Mouse (Mus musculus) CH12.LX (cell line): ENCODE measurements around the gene Hoxa9. TPM values are rescaled to one million over a fixed set of nuclear protein-coding genes. Genes with fewer than 3 reads are reported as not detected.

ENCODE experiments used
- DNase-seq: peaks from one replicate; pipeline ENCODE4 v3.0.0-alpha.2; 2013; ENCODE audit errors: extremely low read depth
- H3K27ac ChIP-seq: 2 replicates; pipeline ENCODE4 v1.5.1; 2012; ENCODE audit warnings: low read depth, mild to moderate bottlenecking, control low read depth, moderate library complexity; ENCODE audit not compliant: insufficient read depth
- H3K27me3 ChIP-seq: replicated peaks from 2 replicates; pipeline ENCODE3; 2012; ENCODE audit warnings: inconsistent platforms
- H3K36me3 ChIP-seq, 2 experiments: replicated peaks in 1 of 2; 2 replicates each; pipeline versions ENCODE3 to v1.6.1; 2012; ENCODE audit warnings: inconsistent platforms in 1 of 2, low read length in 1 of 2, mild to moderate bottlenecking in 1 of 2, mixed read lengths in 1 of 2, moderate library complexity in 1 of 2; ENCODE audit not compliant: control insufficient read depth in 1 of 2, insufficient read depth in 1 of 2
- H3K4me1 ChIP-seq, 2 experiments: 2 replicates each; pipeline ENCODE4 v1.6.1; 2012; ENCODE audit warnings: inconsistent platforms in 1 of 2, moderate library complexity in 1 of 2; ENCODE audit not compliant: insufficient read depth in 2 of 2, control insufficient read depth in 1 of 2
- H3K4me2 ChIP-seq: 2 replicates; pipeline ENCODE4 v1.6.1; 2012; ENCODE audit warnings: low read depth, mild to moderate bottlenecking, control low read depth; ENCODE audit not compliant: poor library complexity, insufficient read depth, severe bottlenecking
- H3K4me3 ChIP-seq, 3 experiments: fragments of 150-350 bp in 1 of 3; sonication (generic) in 1 of 3; replicated peaks in 1 of 3; 2 replicates each; pipeline versions ENCODE3 to v1.5.1; 2011 to 2012; ENCODE audit warnings: low read depth in 2 of 3, low read length in 2 of 3, mild to moderate bottlenecking in 2 of 3, moderate library complexity in 2 of 3, control low read depth in 1 of 3, improper control_type of control experiment in 1 of 3, inconsistent platforms in 1 of 3, mixed read lengths in 1 of 3; ENCODE audit not compliant: poor library complexity in 1 of 3
- H3K79me2 ChIP-seq: replicated peaks from 2 replicates; pipeline ENCODE4 v1.6.1; 2012; ENCODE audit warnings: mild to moderate bottlenecking, moderate library complexity; ENCODE audit not compliant: control insufficient read depth, poor library complexity, insufficient read depth, severe bottlenecking; ENCODE audit errors: extremely low read depth
- H3K9ac ChIP-seq: 2 replicates; pipeline ENCODE4 v1.6.1; 2012; ENCODE audit warnings: low read depth, mild to moderate bottlenecking, control low read depth, moderate library complexity; ENCODE audit not compliant: insufficient read depth
- H3K9me3 ChIP-seq: replicated peaks from 2 replicates; pipeline ENCODE3; 2012; ENCODE audit warnings: low read length, inconsistent platforms, mixed read lengths
- BHLHE40 ChIP-seq: IDR thresholded peaks from 2 replicates; pipeline ENCODE4 v1.6.1; 2011; ENCODE audit warnings: mild to moderate bottlenecking, low read depth, low read length, improper control_type of control experiment
- CHD1 ChIP-seq: IDR thresholded peaks from 2 replicates; pipeline ENCODE4 v1.6.1; 2012; ENCODE audit warnings: low read depth, low read length, improper control_type of control experiment, inconsistent platforms
- CHD2 ChIP-seq: IDR thresholded peaks from 2 replicates; pipeline ENCODE4 v1.6.1; 2011; ENCODE audit warnings: low read length, improper control_type of control experiment
- CTCF ChIP-seq, 2 experiments: IDR thresholded peaks in 1 of 2; conservative IDR thresholded peaks in 1 of 2; 2 replicates each; pipeline ENCODE4 v1.5.1; 2011 to 2012; ENCODE audit warnings: low read depth in 2 of 2, low read length in 2 of 2, improper control_type of control experiment in 1 of 2, inconsistent platforms in 1 of 2, mild to moderate bottlenecking in 1 of 2, moderate library complexity in 1 of 2
- ELF1 ChIP-seq: IDR thresholded peaks from 2 replicates; pipeline ENCODE4 v1.6.1; 2014; ENCODE audit warnings: low read depth, mild to moderate bottlenecking, inconsistent platforms, low read length, improper control_type of control experiment
- GABPA ChIP-seq: IDR thresholded peaks from 2 replicates; pipeline ENCODE4 v1.6.1; 2012; ENCODE audit warnings: low read depth, low read length, improper control_type of control experiment, inconsistent platforms; ENCODE audit not compliant: insufficient replicate concordance
- HCFC1 ChIP-seq: IDR thresholded peaks from 2 replicates; pipeline ENCODE4 v1.6.1; 2012; ENCODE audit warnings: low read depth, mild to moderate bottlenecking, inconsistent platforms, low read length, improper control_type of control experiment
- IRF4 ChIP-seq: IDR thresholded peaks from 2 replicates; pipeline ENCODE4 v1.6.1; 2014; ENCODE audit warnings: low read depth, mild to moderate bottlenecking, inconsistent platforms, low read length, improper control_type of control experiment
- JUN ChIP-seq: IDR thresholded peaks from 2 replicates; pipeline ENCODE4 v1.6.1; 2011; ENCODE audit warnings: low read depth, mild to moderate bottlenecking, low read length, improper control_type of control experiment, moderate library complexity; ENCODE audit not compliant: insufficient read depth
- JUND ChIP-seq: conservative IDR thresholded peaks from 2 replicates; pipeline ENCODE4 v1.6.1; 2011; ENCODE audit warnings: low read depth, low read length, improper control_type of control experiment
- KAT2A ChIP-seq: IDR thresholded peaks from 2 replicates; pipeline ENCODE4 v1.6.1; 2012; ENCODE audit warnings: low read length, improper control_type of control experiment, inconsistent platforms; ENCODE audit not compliant: insufficient replicate concordance
- MAFK ChIP-seq: IDR thresholded peaks from 2 replicates; pipeline ENCODE4 v1.6.1; 2011; ENCODE audit warnings: low read length, improper control_type of control experiment; ENCODE audit not compliant: insufficient replicate concordance
- MAX ChIP-seq: IDR thresholded peaks from 2 replicates; pipeline ENCODE4 v1.6.1; 2011; ENCODE audit warnings: low read length, improper control_type of control experiment
- MEF2A ChIP-seq: IDR thresholded peaks from 2 replicates; pipeline ENCODE4 v1.6.1; 2014; ENCODE audit warnings: low read depth, mild to moderate bottlenecking, inconsistent platforms, low read length, improper control_type of control experiment, borderline replicate concordance
- MXI1 ChIP-seq: IDR thresholded peaks from 2 replicates; pipeline ENCODE4 v1.6.1; 2011; ENCODE audit warnings: mild to moderate bottlenecking, low read depth, low read length, improper control_type of control experiment
- NELFE ChIP-seq: IDR thresholded peaks from 2 replicates; pipeline ENCODE4 v1.6.1; 2011; ENCODE audit warnings: low read depth, low read length, improper control_type of control experiment
- NRF1 ChIP-seq: IDR thresholded peaks from 2 replicates; pipeline ENCODE4 v1.6.1; 2014; ENCODE audit warnings: low read depth, mild to moderate bottlenecking, inconsistent platforms, low read length, improper control_type of control experiment, moderate library complexity
- PAX5 ChIP-seq: IDR thresholded peaks from 2 replicates; pipeline ENCODE4 v1.6.1; 2012; ENCODE audit warnings: low read length, inconsistent platforms, mixed read lengths
- POLR2A ChIP-seq: IDR thresholded peaks from 2 replicates; pipeline ENCODE4 v1.6.1; 2011; ENCODE audit warnings: low read depth, mild to moderate bottlenecking, improper control_type of control experiment, low read length
- RAD21 ChIP-seq: IDR thresholded peaks from 2 replicates; pipeline ENCODE4 v1.6.1; 2011; ENCODE audit warnings: low read depth, mild to moderate bottlenecking, low read length, improper control_type of control experiment, moderate library complexity
- RCOR1 ChIP-seq: conservative IDR thresholded peaks from 2 replicates; pipeline ENCODE4 v1.6.1; 2012; ENCODE audit warnings: low read depth, mild to moderate bottlenecking, inconsistent platforms, low read length, improper control_type of control experiment
- SIN3A ChIP-seq: IDR thresholded peaks from 2 replicates; pipeline ENCODE4 v1.6.1; 2012; ENCODE audit warnings: low read length, improper control_type of control experiment, inconsistent platforms
- SMC3 ChIP-seq: IDR thresholded peaks from 2 replicates; pipeline ENCODE4 v1.6.1; 2011; ENCODE audit warnings: low read depth, low read length, improper control_type of control experiment
- TBP ChIP-seq: conservative IDR thresholded peaks from 2 replicates; pipeline ENCODE4 v1.6.1; 2011; ENCODE audit warnings: low read depth, low read length, improper control_type of control experiment
- TCF12 ChIP-seq: IDR thresholded peaks from 2 replicates; pipeline ENCODE4 v1.6.1; 2014; ENCODE audit warnings: low read depth, mild to moderate bottlenecking, inconsistent platforms, low read length, improper control_type of control experiment
- UBTF ChIP-seq: IDR thresholded peaks from 2 replicates; pipeline ENCODE4 v1.6.1; 2012; ENCODE audit warnings: low read depth, mild to moderate bottlenecking, inconsistent platforms, low read length, improper control_type of control experiment, moderate library complexity
- USF2 ChIP-seq: conservative IDR thresholded peaks from 2 replicates; pipeline ENCODE4 v1.6.1; 2011; ENCODE audit warnings: low read depth, low read length, improper control_type of control experiment
- ZKSCAN1 ChIP-seq: IDR thresholded peaks from 2 replicates; pipeline ENCODE4 v1.6.1; 2012; ENCODE audit warnings: low read depth, inconsistent platforms, low read length, improper control_type of control experiment, borderline replicate concordance
- ZMIZ1 ChIP-seq: IDR thresholded peaks from 2 replicates; pipeline ENCODE4 v1.6.1; 2012; ENCODE audit warnings: low read depth, mild to moderate bottlenecking, inconsistent platforms, low read length, improper control_type of control experiment
- ZNF384 ChIP-seq: IDR thresholded peaks from 2 replicates; pipeline ENCODE4 v1.6.1; 2012; ENCODE audit warnings: low read depth, low read length, improper control_type of control experiment, inconsistent platforms
- dilution Hi-C: fragments of 300-500 bp; cut with MboI; formaldehyde crosslinking; loops from 2 replicates; pipeline ENCODE4 v1.14.3; 2020; ENCODE audit warnings: low sequenced_read_pairs; ENCODE audit not compliant: extremely low pct_unique_long_range_greater_than_20kb, extremely low pct_ligation_motif_present
- in situ Hi-C: fragments of 300-500 bp; cut with MboI; formaldehyde crosslinking; loops from 3 replicates; pipeline ENCODE4 v1.14.3; 2019; ENCODE audit warnings: low sequenced_read_pairs, low pct_ligation_motif_present, low pct_unique_long_range_greater_than_20kb, mixed read lengths
- polyA plus RNA-seq: library from polyadenylated mRNA; unstranded; fragments of >175 nt; gene quantifications from 2 replicates; pipeline ENCODE4 v1.2.1, GENCODE M21; 2012; ENCODE audit warnings: low read depth; ENCODE audit not compliant: insufficient read length
- total RNA-seq, 2 experiments: library from RNA; depleted of rRNA; stranded (reverse); fragments of 300-350 nt in 1 of 2; fragments of >200 nt in 1 of 2; gene quantifications; 2 replicates each; pipeline ENCODE4 v1.2.3; 2012 to 2014

The Hoxa9 gene
- total and polyA plus RNA-seq, 3 experiments: 0.30 to 0.47 (median 0.30) TPM

DNA sequence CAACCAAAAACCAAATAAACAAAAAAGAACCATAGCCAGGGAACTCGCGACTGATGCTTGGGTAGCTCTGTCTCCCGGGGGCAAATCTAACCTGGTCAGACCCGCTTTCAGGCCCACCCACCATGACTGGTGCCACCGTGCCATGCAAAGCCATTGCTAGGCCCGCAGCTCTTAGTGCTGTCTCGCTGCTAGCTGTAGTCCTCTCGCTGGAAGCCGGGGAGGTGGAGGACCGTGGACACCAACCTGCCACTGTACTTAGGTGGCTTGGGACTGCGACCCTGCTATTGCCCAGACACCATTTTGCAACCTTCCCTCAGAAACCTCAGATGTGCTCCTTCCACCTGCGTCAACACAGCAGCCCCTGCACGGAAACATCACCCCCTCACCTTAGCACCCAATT lies 18.9 kb downstream of the Hoxa9 start:
- Histone ChIP-seq H3K27me3 (peaks cover 2% of the 10 kb centered on the region), H3K36me3 (peaks cover 0 to 10% of the 10 kb centered on the region in 2 experiments), H3K27ac (peak overlapping the region; percentile 58), H3K4me3 (peak overlapping the region; percentile 52 to 57 (median 53)), H3K79me2 (no peaks in the 10 kb centered on the region), H3K9me3 (peaks cover 24% of the 10 kb centered on the region), H3K9ac (peak overlapping the region; percentile 41), H3K4me1 (peaks cover 4 to 17% of the 10 kb centered on the region in 2 experiments; a peak in 2 of 4 replicates), H3K4me2 (peak overlapping the region; percentile 59)
- no peak for DNase-seq
- in situ Hi-C loops: loop anchor here (10.0 to 25.0 kb wide), 2 partner anchors 200 to 347 kb away; partner anchors contain the start of gene Skap2
- dilution Hi-C loops: no loop called here
- TF ChIP-seq NRF1: no peak
- no peak for TF ChIP-seq ZNF384
- no peak for TF ChIP-seq SIN3A
- no peak for TF ChIP-seq PAX5
- TF ChIP-seq TCF12: no peak
- TF ChIP-seq USF2: no peak
- TF ChIP-seq CHD1: no peak
- TF ChIP-seq RCOR1: no peak
- no peak for TF ChIP-seq HCFC1
- TF ChIP-seq MAFK: no peak
- TF ChIP-seq TBP: no peak
- TF ChIP-seq JUND: no peak
- TF ChIP-seq ZKSCAN1: no peak
- no peak for TF ChIP-seq CTCF (conservative IDR thresholded peaks at IDR 0.05 in 1 of 2, IDR thresholded peaks at IDR 0.05 in 1 of 2; ENCODE audit: low read depth in 2 of 2, low read length in 2 of 2)
- TF ChIP-seq CHD2: no peak
- TF ChIP-seq MEF2A: no peak
- no peak for TF ChIP-seq MXI1
- TF ChIP-seq SMC3: no peak

DNA sequence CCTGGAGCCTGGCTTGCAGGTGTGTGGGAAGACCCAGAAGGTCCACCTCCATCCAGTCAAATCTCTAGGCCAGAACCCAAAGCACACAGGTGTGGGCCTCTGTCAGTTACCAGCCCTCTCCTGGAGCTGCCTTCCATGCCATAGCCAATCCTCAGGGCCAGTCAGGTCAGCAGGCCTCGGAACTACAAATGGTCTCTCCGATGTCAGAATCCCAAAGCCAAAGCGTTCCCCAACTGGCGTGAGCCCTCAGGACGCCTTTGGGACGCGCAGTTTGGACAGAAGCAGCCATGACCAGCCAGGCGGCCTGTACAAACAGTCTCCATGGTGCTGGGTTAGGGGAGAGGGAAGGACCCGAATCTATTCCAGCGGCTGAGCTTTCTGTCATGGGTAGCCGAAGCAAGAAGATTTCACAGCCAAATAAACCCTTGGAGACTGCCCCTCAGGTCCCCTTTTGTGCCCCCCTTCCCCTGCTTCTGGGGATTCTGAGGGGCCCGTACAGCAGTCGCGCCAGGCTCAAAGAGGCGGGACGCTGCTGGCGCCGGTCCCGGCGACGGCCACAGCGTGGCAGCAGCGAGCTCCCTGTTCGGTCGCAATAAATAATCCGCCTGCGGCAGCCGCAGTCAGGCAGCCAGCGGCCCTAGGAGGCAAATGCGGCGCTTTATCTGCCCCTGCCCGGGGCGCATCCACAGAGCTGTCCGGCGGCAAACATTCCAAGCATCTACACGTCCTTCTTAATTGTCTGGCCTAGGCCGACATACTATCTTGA lies 19.5 kb downstream of the Hoxa9 start:
- peak overlapping the region; percentile 58; the same call in 1 of the 2 replicates for H3K27ac ChIP-seq
- peaks cover 2% of the 10 kb centered on the region for H3K27me3 ChIP-seq
- H3K4me2 ChIP-seq: peak overlapping the region; percentile 59
- H3K4me3 ChIP-seq: peak overlapping the region; percentile 52 to 57 (median 53)
- peaks cover 26% of the 10 kb centered on the region for H3K9me3 ChIP-seq
- dilution Hi-C loops (no loop called here), in situ Hi-C loops (loop anchor here (10.0 to 25.0 kb wide), 2 partner anchors 199 to 347 kb away; partner anchors contain the start of gene Skap2)
- DNase-seq: peak; percentile 59
- peaks cover 1 to 15% of the 10 kb centered on the region in 2 experiments for H3K36me3 ChIP-seq
- H3K4me1 ChIP-seq: peaks cover 4 to 17% of the 10 kb centered on the region in 2 experiments; a peak in 2 of 4 replicates
- no peaks in the 10 kb centered on the region for H3K79me2 ChIP-seq
- peak overlapping the region; percentile 41 for H3K9ac ChIP-seq
- TF ChIP-seq MEF2A (0 out of 2 replicates have a peak, but pooled peaks have one; percentile 50), IRF4 (0 out of 2 replicates have a peak, but pooled peaks have one; percentile 9), POLR2A (peak; percentile 55), ZMIZ1 (no peak), NRF1 (0 out of 2 replicates have a peak, but pooled peaks have one; percentile 27), NELFE (peak; percentile 61), RAD21 (peak; percentile 26), ELF1 (0 out of 2 replicates have a peak, but pooled peaks have one; percentile 11), JUN (no peak), PAX5 (no peak), BHLHE40 (0 out of 2 replicates have a peak, but pooled peaks have one; percentile 18), GABPA (no peak), ZNF384 (no peak), MAFK (no peak), KAT2A (no peak), TCF12 (peak; percentile 46; the same call in 1 of the 2 replicates), CHD1 (no peak), TBP (0 out of 2 replicates have a peak, but pooled peaks have one; percentile 27), CTCF (conservative IDR thresholded peaks at IDR 0.05 in 1 of 2, IDR thresholded peaks at IDR 0.05 in 1 of 2; ENCODE audit: low read depth in 2 of 2, low read length in 2 of 2) (peak in 1 of 2 experiments; percentile 76; a peak in 3 of 4 replicates), MAX (no peak), UBTF (no peak)
